Mouse (Mus musculus) cerebellum, postnatal 25 days (tissue): Measurements from ENCODE around the gene Npepps.
"Not testable (repeated sequence)": the region's sequence is repeated elsewhere in the genome, so short reads cannot be mapped to it uniquely, and the experiment has no call there.

Experiments used
- DNase-seq, 2 experiments: peaks; one replicate each; pipeline ENCODE4 v3.0.0; 2021; ENCODE audit warnings: mixed read lengths in 2 of 2

Gene Npepps

DNA sequence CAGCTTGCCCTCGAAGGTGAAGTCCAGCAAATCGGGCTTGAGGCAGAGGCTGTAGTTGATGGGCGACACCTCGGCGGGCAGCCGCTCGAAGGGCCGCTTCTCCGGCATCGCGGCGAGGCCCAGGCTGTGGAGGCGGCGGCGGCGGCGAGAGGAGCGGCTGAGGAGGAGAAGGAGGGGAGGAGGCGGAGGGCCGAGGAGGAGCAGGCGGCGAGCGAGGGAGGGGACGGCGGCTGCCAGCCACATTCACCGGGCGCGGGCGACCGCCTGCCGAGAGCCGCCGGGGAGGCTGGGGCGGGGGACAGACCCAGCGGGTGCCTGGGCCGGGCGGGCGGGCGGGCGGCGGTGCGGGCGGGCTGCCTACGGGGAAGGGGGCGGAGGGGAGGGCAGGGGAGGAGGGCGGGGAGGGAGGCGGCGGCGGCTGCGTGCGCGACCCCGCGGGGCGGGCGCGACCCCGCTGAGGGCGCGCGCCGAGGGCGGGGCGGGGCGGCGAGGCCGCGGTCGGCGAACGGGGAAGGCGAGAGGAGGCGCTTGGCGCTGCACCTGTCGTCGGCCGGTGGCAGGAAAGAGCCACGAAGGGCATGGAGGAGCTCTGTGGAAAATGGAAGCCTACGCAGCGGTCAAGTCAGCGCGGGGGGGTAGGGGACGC lies at the start of gene Npepps:
Gene Npepps, minus strand, starts transcription at position 423 of the 646 bp plus-strand sequence.
- peak; percentile 88 to 92 for DNase-seq

- DNase-seq: peak; percentile 74 to 81
Observed at GRCm38 (mm10) chr11:97328148-97328547, 47.7 kb upstream of the Npepps start.

GRCm38 (mm10) chr11:97325224-97325623 lies 44.8 kb upstream of the Npepps start:
- DNase-seq: no peak

GRCm38 (mm10) chr11:97321894-97322600 lies 41.6 kb upstream of the Npepps start:
- not testable (repeated sequence) for DNase-seq

- no peak for DNase-seq
Observed at GRCm38 (mm10) chr11:97321197-97321596, 40.8 kb upstream of the Npepps start.

DNA sequence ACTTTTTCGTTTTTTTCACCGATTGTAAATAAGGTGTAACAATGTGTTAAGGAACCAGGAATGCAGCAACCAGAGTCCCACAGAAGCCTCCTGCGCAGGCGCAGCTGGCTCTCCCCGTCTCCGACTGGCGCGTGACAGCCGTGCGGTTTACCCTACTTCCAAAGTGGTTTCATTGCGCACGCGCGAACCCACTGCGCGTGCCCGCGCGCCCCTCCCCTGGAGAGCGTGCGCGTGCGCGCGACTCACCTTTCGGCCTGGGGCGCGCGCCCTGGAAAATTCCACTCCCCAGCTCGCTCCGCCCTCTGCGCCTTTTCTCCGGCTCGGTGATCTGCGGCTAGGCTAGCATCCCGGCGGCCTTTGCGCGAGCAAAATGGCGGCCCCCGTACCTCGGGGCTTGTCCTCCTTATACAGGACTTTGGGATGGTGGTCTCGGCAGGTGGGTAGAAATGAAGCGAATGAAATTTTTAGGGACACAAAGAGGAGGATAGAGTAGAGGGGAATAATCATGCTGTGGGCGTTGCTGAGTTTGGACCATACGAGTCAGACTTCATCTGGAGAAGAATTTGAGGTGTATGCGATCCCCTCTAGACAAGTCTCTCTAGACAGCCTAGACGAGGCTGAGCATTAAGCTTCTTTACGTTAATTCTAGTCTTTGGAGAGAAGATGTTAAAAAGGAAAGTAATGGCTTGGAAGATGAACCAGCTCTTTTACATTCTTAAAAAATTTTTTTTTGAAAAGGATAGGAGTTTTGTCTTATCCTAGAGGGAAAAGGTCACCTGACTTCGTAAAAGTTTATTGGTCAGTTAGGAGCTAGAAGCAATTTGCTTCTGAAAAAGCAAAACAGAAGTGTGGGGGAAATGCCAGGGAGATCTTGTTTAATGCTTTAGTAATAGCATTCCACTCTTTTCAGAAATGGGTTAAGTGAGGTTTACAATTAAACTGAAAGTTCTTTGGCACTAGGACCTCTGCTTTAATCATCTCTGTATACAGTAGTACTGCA lies 35.4 kb upstream of the Npepps start, which contains the start of gene Mrpl45:
Gene Mrpl45, plus strand, starts transcription at position 213 of the 1,000 bp plus-strand sequence.
- DNase-seq: peak; percentile 99

- no peak for DNase-seq
Observed at GRCm38 (mm10) chr11:97314751-97315503, 34.5 kb upstream of the Npepps start.

DNA sequence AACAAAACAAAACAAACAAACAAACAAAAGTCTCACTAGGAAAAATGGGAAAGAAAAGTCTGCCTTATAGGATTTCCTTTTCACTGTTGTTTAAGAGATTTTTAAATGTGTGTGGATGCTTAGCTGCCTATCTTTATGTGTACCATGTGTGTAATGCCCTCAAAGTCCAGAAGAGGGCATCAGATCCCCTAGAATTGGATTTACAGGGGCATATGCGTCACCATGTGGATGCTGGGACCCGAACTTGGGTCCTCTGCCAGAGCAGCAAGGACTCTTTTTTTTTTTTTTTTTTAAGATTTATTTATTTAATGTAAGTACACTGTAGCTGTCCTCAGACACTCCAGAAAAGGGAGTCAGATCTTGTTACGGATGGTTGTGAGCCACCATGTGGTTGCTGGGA lies 33.7 kb upstream of the Npepps start:
- peak in 1 of 2 experiments; percentile 42 for DNase-seq

- not testable (repeated sequence) for DNase-seq
Observed at GRCm38 (mm10) chr11:97312871-97313270, 32.4 kb upstream of the Npepps start.

DNA sequence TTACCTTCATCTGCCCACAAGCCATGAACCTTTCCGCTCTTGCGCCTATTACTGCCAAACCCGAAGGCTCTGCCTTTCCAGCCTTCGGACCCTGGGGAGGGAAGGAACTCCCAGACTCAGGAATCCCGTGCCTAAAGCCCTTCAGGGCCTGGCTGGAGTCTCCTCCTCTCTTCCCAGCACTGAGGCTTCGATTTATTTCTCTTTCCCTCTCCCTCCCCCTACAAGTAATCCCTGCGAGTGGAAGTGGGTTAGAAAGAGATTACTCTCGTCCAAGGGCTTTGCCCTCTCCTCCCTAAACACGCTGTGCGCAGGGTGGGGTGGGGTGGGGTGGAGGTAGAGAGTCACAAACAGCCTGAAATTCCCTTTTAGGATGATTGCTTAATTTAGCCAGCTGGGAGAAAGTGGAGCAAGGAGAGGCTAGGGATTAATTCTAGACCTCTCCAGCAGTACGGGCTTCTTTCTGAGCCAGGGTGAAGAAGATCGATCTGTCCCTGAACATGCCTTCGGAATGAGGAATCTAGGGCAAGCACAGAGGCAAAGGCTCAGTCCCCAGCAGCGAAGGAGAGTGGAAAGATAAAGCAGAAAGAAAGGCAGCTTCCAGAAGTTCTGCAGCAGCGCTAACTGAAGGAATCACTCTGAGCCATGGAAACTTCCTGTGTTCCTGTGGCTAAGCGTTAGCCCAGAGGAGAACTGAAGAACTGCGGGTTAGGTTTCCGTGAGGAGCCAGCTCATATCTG lies 30.6 kb upstream of the Npepps start:
- peak in 1 of 2 experiments; percentile 32 for DNase-seq

GRCm38 (mm10) chr11:97309911-97310571 lies 29.6 kb upstream of the Npepps start:
- peak; percentile 78 to 84 for DNase-seq

GRCm38 (mm10) chr11:97309451-97309836 lies 29.0 kb upstream of the Npepps start:
- peak; percentile 42 to 55 for DNase-seq

DNA sequence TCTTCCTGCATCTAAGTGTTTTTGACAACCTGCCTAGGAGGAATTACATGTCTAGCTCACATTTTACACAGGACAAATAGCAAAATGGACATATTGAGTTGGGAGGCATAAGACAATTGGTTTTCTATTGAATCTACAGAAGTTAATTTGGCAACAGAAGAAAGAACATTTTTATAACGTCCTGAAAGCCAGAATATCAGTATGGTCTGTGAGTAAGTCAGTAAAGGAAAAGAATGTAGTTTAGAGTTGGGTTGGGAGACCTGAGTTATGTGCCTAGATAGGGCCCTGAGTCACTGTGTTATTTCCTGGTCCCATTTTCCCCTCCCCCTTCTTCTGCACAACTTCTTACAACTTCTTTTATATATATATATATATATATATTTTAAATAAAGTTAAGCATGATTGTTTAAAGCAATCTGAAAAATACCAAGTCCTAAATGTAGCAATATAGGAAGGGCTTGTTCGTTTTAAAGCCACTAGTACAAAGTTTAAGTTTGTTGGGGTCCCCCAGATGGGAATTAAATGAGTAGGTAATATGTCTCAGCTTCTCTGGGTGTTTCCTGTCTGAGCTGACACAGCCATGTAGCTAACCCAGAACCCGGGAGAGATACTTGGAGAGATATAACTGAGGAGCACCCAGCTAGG lies 28.5 kb upstream of the Npepps start:
- DNase-seq: no peak

DNA sequence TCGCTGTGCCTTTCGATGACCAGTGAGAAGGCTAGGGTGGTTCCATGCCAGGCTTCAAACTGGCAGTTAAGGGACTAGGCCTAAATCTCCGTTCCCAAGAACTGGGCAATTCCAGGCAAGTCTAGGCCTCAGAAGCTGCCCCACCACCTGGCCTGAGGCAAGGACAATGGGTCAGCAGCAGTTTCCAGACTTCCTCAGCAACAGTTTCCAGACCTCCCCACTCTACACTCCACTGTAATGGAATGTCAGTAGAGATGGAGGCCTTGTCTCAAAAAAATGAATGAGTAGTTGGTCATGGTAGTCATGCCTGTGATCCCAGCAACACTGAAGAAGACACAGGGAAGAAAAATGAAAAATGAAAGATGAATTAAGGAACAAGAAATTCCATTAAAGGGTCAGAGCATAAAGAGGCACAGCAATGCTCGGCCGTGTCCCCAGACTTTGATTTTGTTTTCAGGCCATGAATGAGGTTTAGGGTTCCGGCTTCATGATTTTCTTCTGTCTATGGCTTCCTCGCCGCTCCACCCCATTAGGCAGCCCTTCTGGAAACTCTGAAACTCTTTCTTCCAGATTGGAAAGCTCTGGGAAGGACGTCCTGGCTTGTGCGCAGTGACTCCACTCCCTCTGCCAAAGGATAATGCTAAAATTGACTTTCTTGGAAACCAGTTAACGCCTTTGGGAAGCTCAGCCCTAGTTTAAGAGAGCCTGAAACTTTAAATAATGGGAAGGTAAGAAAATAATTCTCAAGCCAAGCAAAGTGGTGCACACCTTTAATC lies 27.0 kb upstream of the Npepps start:
- no peak for DNase-seq

- no peak for DNase-seq
Observed at GRCm38 (mm10) chr11:97304631-97305030, 24.2 kb upstream of the Npepps start.

GRCm38 (mm10) chr11:97302231-97302781 lies 21.9 kb upstream of the Npepps start:
- no peak for DNase-seq

DNA sequence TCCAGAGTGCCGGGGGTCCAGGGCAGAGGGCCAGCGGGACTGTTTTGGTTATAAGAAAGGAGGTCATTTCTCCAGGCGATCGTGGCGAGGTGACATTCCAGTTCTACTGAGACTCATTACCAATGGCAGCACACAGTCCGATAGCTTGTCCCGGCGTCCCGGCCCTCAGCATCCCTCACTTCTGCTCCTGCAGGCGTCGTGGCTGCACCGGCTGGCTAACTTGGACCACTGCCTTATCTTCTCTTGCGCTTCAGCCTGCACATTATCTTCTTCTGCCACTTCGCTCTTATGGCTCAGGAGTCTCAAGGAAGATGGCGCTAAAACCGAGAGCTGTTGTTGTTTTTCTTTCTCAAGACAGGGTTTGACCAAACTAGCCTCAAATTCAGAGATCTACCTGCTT lies 21.0 kb upstream of the Npepps start:
- peak in 1 of 2 experiments; percentile 50 for DNase-seq

DNA sequence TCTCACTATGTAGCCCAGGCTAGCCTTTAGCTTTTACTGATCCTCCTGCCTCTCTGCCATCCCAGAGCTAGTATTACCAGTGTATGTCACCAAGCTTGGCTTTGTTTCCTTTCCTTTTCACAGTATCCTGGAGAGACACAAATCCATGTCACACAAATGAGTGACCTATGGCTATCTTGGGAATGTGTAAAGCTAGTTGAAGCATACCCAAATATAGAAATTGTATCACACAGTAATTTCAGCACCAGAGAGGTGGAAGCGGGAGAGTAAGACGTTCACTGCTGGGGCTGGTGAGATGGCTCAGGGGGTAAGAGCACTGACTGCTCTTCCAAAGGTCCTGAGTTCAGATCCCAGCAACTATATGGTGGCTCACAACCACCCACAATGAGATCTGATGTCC lies 19.5 kb upstream of the Npepps start:
- DNase-seq: no peak

DNA sequence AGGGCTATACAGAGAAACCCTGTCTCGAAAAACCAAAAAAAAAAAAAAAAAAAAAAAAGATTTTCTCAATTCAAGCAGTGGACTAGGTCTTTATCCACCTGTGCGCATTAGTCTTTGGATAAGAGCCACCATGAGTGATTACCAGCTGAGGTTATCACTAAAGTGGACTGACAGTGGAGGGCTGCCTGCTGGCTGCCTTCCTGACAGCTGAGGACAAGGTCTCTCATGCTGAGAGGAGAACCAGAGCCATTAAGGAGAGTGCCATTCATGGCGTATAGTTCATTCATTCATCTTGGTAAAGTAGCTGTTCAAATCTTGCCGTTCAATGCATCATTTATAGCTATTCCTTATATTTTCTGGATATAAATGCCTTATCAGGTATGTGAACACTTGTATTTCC lies 16.1 kb upstream of the Npepps start:
- DNase-seq: no peak
